Mouse (Mus musculus): ENCODE results near the gene Spata21. TPM values are rescaled to one million over a fixed set of nuclear protein-coding genes. Genes with fewer than 3 reads are reported as not detected.

The Spata21 gene
- polyA plus RNA-seq, 1 experiment from 2014 or later = 0.95 TPM

GRCm38 (mm10) chr4:141148009-141148801 lies 60.1 kb downstream of the Spata21 start:
- peak overlapping the region; percentile 97 for H3K9ac ChIP-seq (ENCODE audit: low read depth, low read length)
- peak overlapping the region; percentile 99 for H3K4me3 ChIP-seq (ENCODE audit: low read length)
- under 1% methylated on average over 66 of the region's 66 CpGs for WGBS
- H3K27me3 ChIP-seq (ENCODE audit: control insufficient read depth, insufficient read depth, low read length) = no peaks in the 10 kb centered on the region
- H3K4me2 ChIP-seq (replicated peaks; ENCODE audit: low read depth, low read length) = peak overlapping the region; percentile 85
- H3K27ac ChIP-seq (ENCODE audit: low read depth, low read length) = peak overlapping the region; percentile 67
- H3K9me3 ChIP-seq (ENCODE audit: control insufficient read depth, low read length) = no peaks in the 10 kb centered on the region
- peaks cover 19% of the 10 kb centered on the region; the same call in 1 of the 2 replicates for H3K4me1 ChIP-seq (ENCODE audit: control insufficient read depth, insufficient read depth, low read length)
- H3K36me3 ChIP-seq (ENCODE audit: control insufficient read depth, insufficient read depth, low read length) = no peaks in the 10 kb centered on the region
- peak; percentile 85 for ATAC-seq (ENCODE audit: low FRiP score, low TSS enrichment)

- Histone ChIP-seq H3K9ac (ENCODE audit: low read depth, low read length) (peak overlapping the region; percentile 97), H3K27me3 (ENCODE audit: control insufficient read depth, insufficient read depth, low read length) (no peaks in the 10 kb centered on the region), H3K9me3 (ENCODE audit: control insufficient read depth, low read length) (no peaks in the 10 kb centered on the region), H3K27ac (ENCODE audit: low read depth, low read length) (no peak overlapping the region), H3K4me3 (ENCODE audit: low read length) (peak overlapping the region; percentile 99), H3K4me2 (replicated peaks; ENCODE audit: low read depth, low read length) (peak overlapping the region; percentile 85), H3K4me1 (ENCODE audit: control insufficient read depth, insufficient read depth, low read length) (peaks cover 19% of the 10 kb centered on the region; the same call in 1 of the 2 replicates), H3K36me3 (ENCODE audit: control insufficient read depth, insufficient read depth, low read length) (no peaks in the 10 kb centered on the region)
- ATAC-seq (ENCODE audit: low FRiP score, low TSS enrichment) = no peak
- WGBS = 33% methylated on average over 7 of the region's 7 CpGs
Measured at GRCm38 (mm10) chr4:141149116-141149515, 61.0 kb downstream of the Spata21 start.

GRCm38 (mm10) chr4:141157485-141157884 lies 69.4 kb downstream of the Spata21 start:
- Histone ChIP-seq H3K4me3 (ENCODE audit: low read length) (no peak overlapping the region), H3K9me3 (ENCODE audit: control insufficient read depth, low read length) (no peaks in the 10 kb centered on the region), H3K9ac (ENCODE audit: low read depth, low read length) (no peak overlapping the region), H3K27me3 (ENCODE audit: control insufficient read depth, insufficient read depth, low read length) (no peaks in the 10 kb centered on the region), H3K4me1 (ENCODE audit: control insufficient read depth, insufficient read depth, low read length) (0 out of 2 replicates have a peak, but pooled peaks cover 3% of the 10 kb centered on the region), H3K36me3 (ENCODE audit: control insufficient read depth, insufficient read depth, low read length) (no peaks in the 10 kb centered on the region), H3K4me2 (replicated peaks; ENCODE audit: low read depth, low read length) (no peak overlapping the region), H3K27ac (ENCODE audit: low read depth, low read length) (no peak overlapping the region)
- 84% methylated on average over 4 of the region's 4 CpGs for WGBS
- no peak for ATAC-seq (ENCODE audit: low FRiP score, low TSS enrichment)

GRCm38 (mm10) chr4:141158609-141159008 lies 70.5 kb downstream of the Spata21 start:
- 90% methylated on average over 2 of the region's 2 CpGs for WGBS
- H3K36me3 ChIP-seq (ENCODE audit: control insufficient read depth, insufficient read depth, low read length) = no peaks in the 10 kb centered on the region
- no peak overlapping the region for H3K27ac ChIP-seq (ENCODE audit: low read depth, low read length)
- H3K4me3 ChIP-seq (ENCODE audit: low read length) = no peak overlapping the region
- H3K9me3 ChIP-seq (ENCODE audit: control insufficient read depth, low read length) = no peaks in the 10 kb centered on the region
- H3K4me1 ChIP-seq (ENCODE audit: control insufficient read depth, insufficient read depth, low read length) = 0 out of 2 replicates have a peak, but pooled peaks cover 3% of the 10 kb centered on the region
- no peak overlapping the region for H3K4me2 ChIP-seq (replicated peaks; ENCODE audit: low read depth, low read length)
- no peak overlapping the region for H3K9ac ChIP-seq (ENCODE audit: low read depth, low read length)
- ATAC-seq (ENCODE audit: low FRiP score, low TSS enrichment) = no peak
- no peaks in the 10 kb centered on the region for H3K27me3 ChIP-seq (ENCODE audit: control insufficient read depth, insufficient read depth, low read length)

- no peaks in the 10 kb centered on the region for H3K36me3 ChIP-seq (ENCODE audit: control insufficient read depth, insufficient read depth, low read length)
- no peak overlapping the region for H3K9ac ChIP-seq (ENCODE audit: low read depth, low read length)
- no peaks in the 10 kb centered on the region for H3K9me3 ChIP-seq (ENCODE audit: control insufficient read depth, low read length)
- no peak overlapping the region for H3K27ac ChIP-seq (ENCODE audit: low read depth, low read length)
- 54% methylated on average over 11 of the region's 11 CpGs for WGBS
- H3K4me1 ChIP-seq (ENCODE audit: control insufficient read depth, insufficient read depth, low read length) = 0 out of 2 replicates have a peak, but pooled peaks cover 3% of the 10 kb centered on the region
- H3K4me3 ChIP-seq (ENCODE audit: low read length) = no peak overlapping the region
- no peak for ATAC-seq (ENCODE audit: low FRiP score, low TSS enrichment)
- H3K27me3 ChIP-seq (ENCODE audit: control insufficient read depth, insufficient read depth, low read length) = no peaks in the 10 kb centered on the region
- H3K4me2 ChIP-seq (replicated peaks; ENCODE audit: low read depth, low read length) = no peak overlapping the region
Measured at GRCm38 (mm10) chr4:141159093-141159492, 71.0 kb downstream of the Spata21 start.

- no peak overlapping the region for H3K9ac ChIP-seq (ENCODE audit: low read depth, low read length)
- H3K4me1 ChIP-seq (ENCODE audit: control insufficient read depth, insufficient read depth, low read length) = 0 out of 2 replicates have a peak, but pooled peaks cover 3% of the 10 kb centered on the region
- no peaks in the 10 kb centered on the region for H3K9me3 ChIP-seq (ENCODE audit: control insufficient read depth, low read length)
- H3K4me2 ChIP-seq (replicated peaks; ENCODE audit: low read depth, low read length) = no peak overlapping the region
- ATAC-seq (ENCODE audit: low FRiP score, low TSS enrichment) = no peak
- H3K27me3 ChIP-seq (ENCODE audit: control insufficient read depth, insufficient read depth, low read length) = no peaks in the 10 kb centered on the region
- H3K36me3 ChIP-seq (ENCODE audit: control insufficient read depth, insufficient read depth, low read length) = no peaks in the 10 kb centered on the region
- 61% methylated on average over 5 of the region's 5 CpGs for WGBS
- H3K27ac ChIP-seq (ENCODE audit: low read depth, low read length) = no peak overlapping the region
- no peak overlapping the region for H3K4me3 ChIP-seq (ENCODE audit: low read length)
Measured at GRCm38 (mm10) chr4:141159666-141160065, 71.5 kb downstream of the Spata21 start.

GRCm38 (mm10) chr4:141160193-141160592 lies 72.1 kb downstream of the Spata21 start:
- Histone ChIP-seq H3K36me3 (ENCODE audit: control insufficient read depth, insufficient read depth, low read length) (no peaks in the 10 kb centered on the region), H3K4me1 (ENCODE audit: control insufficient read depth, insufficient read depth, low read length) (0 out of 2 replicates have a peak, but pooled peaks cover 3% of the 10 kb centered on the region), H3K4me2 (replicated peaks; ENCODE audit: low read depth, low read length) (no peak overlapping the region), H3K27me3 (ENCODE audit: control insufficient read depth, insufficient read depth, low read length) (no peaks in the 10 kb centered on the region), H3K9me3 (ENCODE audit: control insufficient read depth, low read length) (no peaks in the 10 kb centered on the region), H3K4me3 (ENCODE audit: low read length) (no peak overlapping the region), H3K9ac (ENCODE audit: low read depth, low read length) (no peak overlapping the region), H3K27ac (ENCODE audit: low read depth, low read length) (no peak overlapping the region)
- ATAC-seq (ENCODE audit: low FRiP score, low TSS enrichment) = no peak
- WGBS = 87% methylated on average over 4 of the region's 4 CpGs

GRCm38 (mm10) chr4:141161699-141162208 lies 73.6 kb downstream of the Spata21 start:
- no peak for ATAC-seq (ENCODE audit: low FRiP score, low TSS enrichment)
- WGBS = 84% methylated on average over 6 of the region's 6 CpGs
- H3K4me1 ChIP-seq (ENCODE audit: control insufficient read depth, insufficient read depth, low read length) = 0 out of 2 replicates have a peak, but pooled peaks cover 3% of the 10 kb centered on the region
- no peak overlapping the region for H3K9ac ChIP-seq (ENCODE audit: low read depth, low read length)
- H3K27ac ChIP-seq (ENCODE audit: low read depth, low read length) = no peak overlapping the region
- H3K9me3 ChIP-seq (ENCODE audit: control insufficient read depth, low read length) = no peaks in the 10 kb centered on the region
- H3K4me2 ChIP-seq (replicated peaks; ENCODE audit: low read depth, low read length) = no peak overlapping the region
- no peaks in the 10 kb centered on the region for H3K27me3 ChIP-seq (ENCODE audit: control insufficient read depth, insufficient read depth, low read length)
- H3K36me3 ChIP-seq (ENCODE audit: control insufficient read depth, insufficient read depth, low read length) = no peaks in the 10 kb centered on the region
- no peak overlapping the region for H3K4me3 ChIP-seq (ENCODE audit: low read length)
